Mouse (Mus musculus): ENCODE data around the gene Mtfp1.

DNA sequence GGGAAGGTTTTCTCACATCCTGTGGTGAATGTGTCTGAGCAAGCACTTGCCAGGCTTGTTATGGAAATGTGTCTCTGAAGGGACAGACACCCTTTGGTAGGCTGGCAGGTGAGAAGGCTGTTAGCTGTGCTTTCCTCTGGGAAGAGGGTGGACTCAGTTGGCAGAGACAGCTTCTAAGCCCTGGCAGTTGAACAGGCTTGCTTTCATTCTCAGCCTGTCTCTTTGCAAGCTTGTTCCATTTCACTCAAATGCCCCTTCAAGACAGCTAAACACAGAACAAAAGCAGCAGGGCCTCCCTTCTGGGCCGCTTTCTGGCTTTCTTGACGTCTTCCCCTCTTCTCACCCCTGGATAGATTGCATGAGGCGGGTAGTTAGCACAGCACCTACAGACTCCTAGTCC is 4.2 kb upstream of the Mtfp1 start:
- TF ChIP-seq CTCF (IDR thresholded peaks at IDR 0.05; ENCODE audit: borderline replicate concordance, control insufficient read depth, extremely low read depth, insufficient read depth, low read length, poor library complexity) (no peak), POLR2A (IDR thresholded peaks at IDR 0.05; ENCODE audit: control insufficient read depth, extremely low read depth, insufficient read depth, low read length, poor library complexity) (no peak)

Data from thymus, adult 2 months (tissue).